Mouse (Mus musculus): ENCODE results near the gene Foxf1.

The Foxf1 gene

DNA sequence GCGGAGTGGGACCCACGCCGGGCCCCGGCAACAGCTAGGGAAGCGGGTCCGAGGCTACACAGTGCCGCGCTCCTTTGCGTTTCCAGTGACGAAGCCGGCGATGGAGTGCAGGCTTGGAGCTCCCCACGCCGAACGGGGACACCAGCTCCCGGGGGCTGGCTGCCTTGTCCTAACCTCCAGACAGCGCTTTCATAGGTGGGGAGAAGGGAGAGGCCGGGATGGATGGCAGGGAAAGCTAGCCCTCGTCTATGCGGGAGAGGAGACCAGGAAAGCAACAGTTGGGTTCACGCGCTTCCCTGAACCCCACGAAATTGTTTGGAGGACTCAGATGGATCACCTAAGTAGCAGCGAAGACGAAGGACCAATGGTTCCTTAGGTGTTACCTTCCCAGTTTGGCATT lies 30.9 kb downstream of the Foxf1 start:
- DNase-seq (ENCODE audit: low spot score): no peak

DNA sequence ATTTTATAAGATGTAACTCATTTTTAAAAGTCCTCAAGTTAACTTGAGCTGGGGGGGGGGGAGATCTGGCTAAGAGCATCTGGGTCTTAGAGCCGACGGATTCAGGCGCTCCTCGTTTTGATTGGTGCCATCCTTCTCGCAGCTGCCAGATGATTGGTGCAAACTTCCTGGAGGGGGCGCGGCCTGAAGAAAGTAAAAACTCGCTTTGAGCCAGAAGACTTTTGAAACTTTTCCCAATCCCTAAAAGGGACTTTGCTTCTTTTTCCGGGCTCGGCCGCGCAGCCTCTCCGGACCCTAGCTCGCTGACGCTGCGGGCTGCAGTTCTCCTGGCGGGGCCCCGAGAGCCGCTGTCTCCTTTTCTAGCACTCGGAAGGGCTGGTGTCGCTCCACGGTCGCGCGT lies 31.8 kb downstream of the Foxf1 start, which contains the start of gene Foxc2:
Gene Foxc2, plus strand, starts transcription at position 224 of the 400 bp plus-strand sequence.
- peak; percentile 87 for DNase-seq (ENCODE audit: low spot score)

DNA sequence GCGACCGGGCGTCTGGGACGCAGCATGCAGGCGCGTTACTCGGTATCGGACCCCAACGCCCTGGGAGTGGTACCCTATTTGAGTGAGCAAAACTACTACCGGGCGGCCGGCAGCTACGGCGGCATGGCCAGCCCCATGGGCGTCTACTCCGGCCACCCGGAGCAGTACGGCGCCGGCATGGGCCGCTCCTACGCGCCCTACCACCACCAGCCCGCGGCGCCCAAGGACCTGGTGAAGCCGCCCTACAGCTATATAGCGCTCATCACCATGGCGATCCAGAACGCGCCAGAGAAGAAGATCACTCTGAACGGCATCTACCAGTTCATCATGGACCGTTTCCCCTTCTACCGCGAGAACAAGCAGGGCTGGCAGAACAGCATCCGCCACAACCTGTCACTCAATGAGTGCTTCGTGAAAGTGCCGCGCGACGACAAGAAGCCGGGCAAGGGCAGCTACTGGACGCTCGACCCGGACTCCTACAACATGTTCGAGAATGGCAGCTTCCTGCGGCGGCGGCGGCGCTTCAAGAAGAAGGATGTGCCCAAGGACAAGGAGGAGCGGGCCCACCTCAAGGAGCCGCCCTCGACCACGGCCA lies 32.5 kb downstream of the Foxf1 start:
- no peak for DNase-seq (ENCODE audit: low spot score)

DNA sequence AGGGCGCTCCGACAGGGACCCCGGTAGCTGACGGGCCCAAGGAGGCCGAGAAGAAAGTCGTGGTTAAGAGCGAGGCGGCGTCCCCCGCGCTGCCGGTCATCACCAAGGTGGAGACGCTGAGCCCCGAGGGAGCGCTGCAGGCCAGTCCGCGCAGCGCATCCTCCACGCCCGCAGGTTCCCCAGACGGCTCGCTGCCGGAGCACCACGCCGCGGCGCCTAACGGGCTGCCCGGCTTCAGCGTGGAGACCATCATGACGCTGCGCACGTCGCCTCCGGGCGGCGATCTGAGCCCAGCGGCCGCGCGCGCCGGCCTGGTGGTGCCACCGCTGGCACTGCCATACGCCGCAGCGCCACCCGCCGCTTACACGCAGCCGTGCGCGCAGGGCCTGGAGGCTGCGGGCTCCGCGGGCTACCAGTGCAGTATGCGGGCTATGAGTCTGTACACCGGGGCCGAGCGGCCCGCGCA lies 33.0 kb downstream of the Foxf1 start:
- DNase-seq (ENCODE audit: low spot score): no peak

DNA sequence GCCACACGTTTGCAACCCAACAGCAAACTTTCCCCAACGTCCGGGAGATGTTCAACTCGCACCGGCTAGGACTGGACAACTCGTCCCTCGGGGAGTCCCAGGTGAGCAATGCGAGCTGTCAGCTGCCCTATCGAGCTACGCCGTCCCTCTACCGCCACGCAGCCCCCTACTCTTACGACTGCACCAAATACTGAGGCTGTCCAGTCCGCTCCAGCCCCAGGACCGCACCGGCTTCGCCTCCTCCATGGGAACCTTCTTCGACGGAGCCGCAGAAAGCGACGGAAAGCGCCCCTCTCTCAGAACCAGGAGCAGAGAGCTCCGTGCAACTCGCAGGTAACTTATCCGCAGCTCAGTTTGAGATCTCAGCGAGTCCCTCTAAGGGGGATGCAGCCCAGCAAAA lies 33.7 kb downstream of the Foxf1 start:
- no peak for DNase-seq (ENCODE audit: low spot score)

DNA sequence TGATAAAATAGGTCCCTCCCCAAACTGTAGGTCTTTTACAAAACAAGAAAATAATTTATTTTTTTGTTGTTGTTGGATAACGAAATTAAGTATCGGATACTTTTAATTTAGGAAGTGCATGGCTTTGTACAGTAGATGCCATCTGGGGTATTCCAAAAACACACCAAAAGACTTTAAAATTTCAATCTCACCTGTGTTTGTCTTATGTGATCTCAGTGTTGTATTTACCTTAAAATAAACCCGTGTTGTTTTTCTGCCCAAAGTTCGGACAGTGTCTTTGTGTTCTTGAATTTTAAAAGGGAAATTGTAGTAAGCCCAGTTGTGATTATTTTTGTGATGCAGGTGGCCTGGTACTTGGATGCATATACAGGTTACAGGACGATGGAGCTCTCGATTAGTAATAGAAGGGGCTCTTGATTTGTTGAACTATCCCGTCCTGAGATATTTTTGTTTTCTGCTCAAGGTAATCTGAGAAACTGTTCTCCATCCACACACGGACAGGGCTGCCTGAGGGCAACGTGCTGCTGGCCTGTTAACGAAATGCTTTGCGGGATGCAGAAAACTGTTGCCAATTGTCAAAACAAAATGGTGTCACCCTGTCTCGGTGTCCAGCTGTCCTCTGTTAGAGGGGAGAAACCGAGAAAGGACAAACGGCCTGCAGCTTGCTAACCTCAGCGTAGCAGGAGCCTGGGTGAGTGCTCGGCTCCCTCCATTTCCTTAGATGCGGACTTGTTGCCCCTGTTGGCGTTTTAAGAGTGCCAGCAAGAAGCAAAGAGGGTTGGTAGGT lies 34.6 kb downstream of the Foxf1 start:
- DNase-seq (ENCODE audit: low spot score): no peak

DNA sequence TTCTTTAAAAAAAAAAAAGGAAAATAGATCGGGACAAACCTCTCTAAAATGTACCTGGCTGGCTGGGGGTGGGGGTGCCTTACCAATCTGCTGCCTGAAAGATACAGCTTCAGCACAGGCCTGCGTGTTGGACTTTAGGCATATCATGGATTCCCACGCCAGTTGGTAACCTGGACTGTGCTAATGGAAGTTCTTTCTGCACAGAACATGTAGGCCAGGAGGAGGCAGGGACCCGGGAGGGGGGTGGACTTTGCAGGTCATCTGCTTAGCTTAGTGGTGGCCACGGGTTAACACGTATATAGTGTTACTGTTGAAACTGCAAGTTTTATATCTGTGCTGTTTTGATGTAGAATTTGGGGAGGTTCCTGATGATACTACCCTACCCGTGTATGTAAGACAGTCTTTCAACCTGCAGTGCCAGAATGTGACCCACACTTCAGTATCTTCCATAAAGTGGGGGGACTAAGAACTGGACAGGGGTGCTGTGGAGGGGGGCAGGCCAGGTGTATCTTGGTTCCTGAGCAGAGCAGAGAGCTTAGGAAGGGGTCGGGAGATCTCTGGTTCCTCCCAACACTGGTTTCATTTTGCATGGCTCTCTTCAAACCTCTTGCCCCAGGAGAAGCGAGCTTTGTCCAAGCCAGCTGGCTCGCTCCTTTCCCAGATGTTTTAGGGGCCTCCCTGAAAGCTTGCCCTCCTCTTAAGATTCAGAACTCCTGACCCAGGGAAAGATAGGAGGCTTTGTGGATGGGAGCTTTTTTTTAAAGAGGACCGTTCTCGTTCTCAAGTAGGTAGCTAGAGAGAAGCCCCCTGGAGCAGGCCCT lies 35.7 kb downstream of the Foxf1 start:
- no peak for DNase-seq (ENCODE audit: low spot score)

DNA sequence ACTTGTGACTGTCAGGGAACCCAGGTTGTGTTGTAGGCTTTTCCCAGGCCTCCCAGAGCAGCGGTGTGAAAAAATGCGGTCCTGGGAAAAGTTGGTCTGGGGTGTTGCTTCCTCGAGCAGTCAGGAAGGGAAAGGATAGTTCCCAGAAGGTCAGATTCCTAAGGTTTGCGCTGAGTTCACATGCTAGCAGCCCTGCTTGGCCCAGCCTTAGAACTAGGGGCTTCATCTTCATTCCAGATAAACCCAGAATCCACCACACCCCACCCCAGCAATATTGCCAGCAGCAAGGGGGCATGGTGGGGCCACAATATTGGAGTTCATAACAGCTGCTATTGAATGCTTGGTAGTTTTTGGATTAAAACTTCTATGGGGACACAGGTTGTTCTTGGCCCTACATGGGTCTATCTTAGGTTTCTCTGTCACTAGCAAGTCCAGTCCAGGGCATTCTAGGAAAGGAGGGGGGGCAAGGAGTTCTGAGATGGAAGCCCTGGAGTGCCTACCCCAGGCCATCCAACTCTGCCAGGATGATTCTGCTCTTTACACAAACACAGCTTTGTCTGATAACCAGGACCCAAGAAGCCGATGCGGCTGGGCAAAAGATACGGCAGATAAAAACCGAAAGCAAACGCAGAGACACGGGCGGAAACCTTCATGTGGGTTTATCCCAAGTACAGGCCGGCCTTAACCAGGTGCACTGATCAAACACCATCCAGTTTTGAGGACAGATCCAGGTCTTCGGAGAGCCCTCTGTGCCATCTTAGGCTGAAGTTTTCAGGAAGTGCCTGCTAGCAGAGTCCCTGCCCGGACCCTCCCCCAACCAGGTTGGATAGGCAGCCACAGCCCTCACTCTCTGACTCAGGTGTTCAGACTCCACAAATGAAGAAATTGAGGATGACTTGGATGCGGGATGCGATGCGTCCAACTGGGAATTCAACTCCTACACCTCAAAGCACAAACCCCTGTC lies 36.6 kb downstream of the Foxf1 start:
- DNase-seq (ENCODE audit: low spot score): no peak

DNA sequence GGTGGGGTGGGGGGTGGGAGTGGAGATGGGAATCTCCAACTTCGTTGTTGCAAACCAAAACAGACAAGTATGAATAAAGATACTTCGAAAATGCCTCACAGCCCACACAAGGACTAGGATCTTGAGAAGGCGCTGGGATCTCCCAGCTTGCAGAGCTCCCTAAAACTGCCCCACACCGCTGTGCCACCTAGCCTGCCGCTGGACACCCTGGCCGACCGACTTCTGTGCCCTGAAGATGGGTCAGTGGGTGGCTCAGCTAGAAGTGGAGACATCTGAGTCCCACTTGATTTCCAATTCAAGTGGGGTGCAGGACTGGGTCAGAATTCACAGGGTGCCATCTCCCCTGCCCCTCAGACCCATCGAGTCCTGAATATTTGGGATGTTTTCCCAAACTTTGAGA lies 37.5 kb downstream of the Foxf1 start:
- no peak for DNase-seq (ENCODE audit: low spot score)

DNA sequence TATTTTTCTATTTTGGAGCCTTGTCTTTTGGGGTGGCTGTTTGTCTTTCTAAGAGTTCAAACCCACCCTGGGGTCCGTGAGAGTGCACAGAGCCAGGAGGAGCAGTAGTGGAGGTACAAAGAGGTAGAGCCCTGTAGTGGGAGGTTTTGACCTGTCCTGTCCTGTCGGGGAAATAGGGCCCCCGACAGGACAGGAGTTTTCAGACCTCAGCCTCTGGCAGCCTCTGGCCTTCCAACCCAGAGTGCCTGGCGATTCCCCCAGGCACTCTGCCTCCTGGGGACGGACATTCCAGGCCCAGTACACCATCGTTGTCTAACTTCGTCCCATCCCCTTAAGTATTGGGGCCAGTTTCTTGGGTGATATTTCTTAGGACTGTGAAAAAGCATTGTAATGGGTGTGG lies 38.2 kb downstream of the Foxf1 start:
- no peak for DNase-seq (ENCODE audit: low spot score)

DNA sequence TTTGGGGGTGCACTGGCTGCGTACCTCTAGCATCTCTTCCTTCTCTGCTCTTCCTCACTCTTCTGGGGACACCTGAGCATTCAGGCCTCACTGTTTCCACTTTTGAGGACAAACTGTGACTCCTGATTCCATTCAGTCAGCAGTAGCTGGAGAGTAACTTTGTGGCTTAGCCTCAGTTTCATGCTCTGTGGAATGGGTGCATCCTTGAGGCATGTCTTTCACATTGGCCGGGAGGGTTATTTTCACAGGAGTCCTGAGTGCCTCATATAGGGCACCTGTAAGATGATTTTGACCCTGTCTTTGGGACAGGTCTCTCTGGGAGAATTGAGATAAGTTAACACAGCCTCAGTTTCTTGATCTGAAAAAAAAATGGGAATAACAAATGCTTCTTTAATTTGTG lies 38.9 kb downstream of the Foxf1 start:
- no peak for DNase-seq (ENCODE audit: low spot score)

DNA sequence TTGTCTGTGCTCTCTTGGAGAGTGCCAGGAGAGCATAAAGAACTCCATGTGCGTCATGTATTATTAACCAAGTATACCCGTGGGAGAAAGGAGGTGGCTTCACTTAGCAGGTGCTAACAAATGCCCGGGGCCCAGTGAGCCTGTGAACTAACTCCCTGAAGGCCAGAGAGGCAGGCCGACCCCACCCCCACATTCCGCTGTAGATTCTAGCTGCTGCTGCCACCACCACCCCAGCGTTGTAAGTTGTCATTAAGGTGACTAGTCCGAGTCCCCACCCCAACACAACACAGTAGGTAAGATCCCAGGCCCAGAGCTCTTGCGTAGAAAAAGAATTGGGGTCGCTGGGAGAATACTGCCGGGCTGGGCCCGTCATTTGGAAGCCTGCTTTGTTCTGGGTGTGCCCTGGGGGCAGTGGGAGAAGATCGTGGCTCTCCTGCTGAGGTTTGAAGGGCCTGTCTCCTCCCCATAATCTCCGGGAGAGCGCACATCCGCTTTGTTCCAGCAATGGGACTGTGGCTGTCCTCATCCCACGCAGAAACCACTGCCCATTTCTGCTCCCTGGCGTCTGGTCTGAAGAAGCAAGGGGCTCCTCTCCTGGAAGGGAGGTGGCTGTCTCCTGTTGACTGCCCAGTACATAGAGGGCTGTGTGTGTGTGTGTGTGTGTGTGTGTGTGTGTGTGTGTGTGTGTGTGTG lies 40.5 kb downstream of the Foxf1 start:
- DNase-seq (ENCODE audit: low spot score): no peak

DNA sequence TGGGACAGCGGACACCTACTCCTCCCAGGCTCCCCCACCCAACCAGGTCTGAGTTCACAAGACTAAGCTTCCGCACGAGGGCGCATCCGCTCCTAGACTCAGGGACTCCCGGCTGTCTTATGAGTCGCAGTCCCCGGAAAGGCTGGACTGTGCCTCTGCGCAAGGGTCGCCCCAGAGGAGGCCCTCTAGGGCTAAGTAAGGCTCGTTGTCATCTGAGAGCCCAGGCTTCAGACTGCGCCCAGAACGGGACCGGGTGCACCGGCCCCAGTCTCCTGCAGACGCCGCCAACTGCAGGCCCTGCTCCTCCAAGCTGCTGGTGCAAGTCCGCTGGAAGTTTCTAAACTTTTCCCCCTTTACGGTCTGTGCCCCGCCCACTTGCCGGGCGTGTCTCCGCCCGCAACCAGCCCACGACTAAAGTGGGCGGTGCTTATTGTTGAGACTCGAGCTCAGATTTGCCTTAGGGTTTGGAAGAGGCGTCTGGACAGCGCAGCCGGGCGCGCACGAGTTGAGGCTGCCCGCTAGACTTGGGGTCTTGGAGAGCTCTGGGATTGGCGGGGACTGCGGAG lies 41.2 kb downstream of the Foxf1 start:
- DNase-seq (ENCODE audit: low spot score): peak; percentile 80

DNA sequence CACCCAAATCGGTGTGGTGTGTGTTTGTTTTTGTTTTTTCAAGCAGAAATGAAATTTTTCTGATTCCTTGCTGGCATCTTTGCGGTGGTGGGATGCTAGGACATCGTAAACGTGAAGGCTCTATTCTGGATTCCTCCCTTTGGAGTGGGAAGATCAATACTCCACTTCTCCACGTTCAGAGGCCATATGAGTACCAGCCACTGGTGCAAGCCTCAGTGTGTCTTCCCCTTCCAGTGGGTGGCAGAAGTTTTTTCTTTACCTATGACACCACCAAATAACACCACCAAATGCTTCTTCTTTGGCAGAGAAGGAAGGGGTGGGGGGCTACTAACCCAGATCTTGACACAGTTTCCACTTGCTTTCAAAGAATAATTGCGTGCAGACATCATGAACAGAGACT lies 42.0 kb downstream of the Foxf1 start:
- no peak for DNase-seq (ENCODE audit: low spot score)

DNA sequence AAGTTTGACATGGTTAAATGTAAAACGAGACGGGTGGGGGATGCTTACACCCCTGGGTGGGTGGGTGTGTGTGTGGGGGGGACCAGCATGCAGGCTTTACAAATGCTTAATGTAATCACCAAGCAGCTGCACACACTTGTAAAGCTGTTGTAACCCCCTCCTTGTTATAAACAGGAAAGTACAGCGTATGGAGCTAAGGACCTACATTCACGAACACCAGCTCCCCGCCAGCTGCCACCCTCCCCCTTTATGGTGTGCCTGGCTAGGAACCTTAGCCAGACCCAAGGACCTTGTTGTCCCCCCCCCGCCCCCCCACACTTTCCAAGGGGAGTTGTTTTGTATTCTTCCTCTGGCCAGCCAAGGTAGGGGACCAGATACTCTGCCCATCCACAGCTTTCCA lies 42.5 kb downstream of the Foxf1 start:
- DNase-seq (ENCODE audit: low spot score): no peak

DNA sequence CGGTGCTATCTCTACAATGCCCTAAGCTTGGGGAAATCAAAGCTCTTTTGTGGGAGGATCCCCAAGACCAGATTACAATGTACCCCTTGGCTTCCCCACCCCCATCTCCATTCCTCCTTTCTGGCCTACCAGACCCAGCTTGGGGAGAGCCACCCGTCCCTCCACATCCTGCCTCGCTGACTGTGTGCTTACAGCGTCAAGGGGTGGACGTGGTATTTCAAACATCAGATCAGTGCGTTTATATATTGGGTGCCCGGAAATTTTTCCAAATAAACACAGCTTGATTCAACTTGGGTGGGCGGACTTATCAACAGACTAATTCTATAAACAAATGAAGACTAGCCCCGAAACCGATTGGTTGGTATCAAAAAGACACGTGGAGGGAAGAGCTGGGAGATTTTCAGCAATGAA lies 43.1 kb downstream of the Foxf1 start:
- no peak for DNase-seq (ENCODE audit: low spot score)

DNA sequence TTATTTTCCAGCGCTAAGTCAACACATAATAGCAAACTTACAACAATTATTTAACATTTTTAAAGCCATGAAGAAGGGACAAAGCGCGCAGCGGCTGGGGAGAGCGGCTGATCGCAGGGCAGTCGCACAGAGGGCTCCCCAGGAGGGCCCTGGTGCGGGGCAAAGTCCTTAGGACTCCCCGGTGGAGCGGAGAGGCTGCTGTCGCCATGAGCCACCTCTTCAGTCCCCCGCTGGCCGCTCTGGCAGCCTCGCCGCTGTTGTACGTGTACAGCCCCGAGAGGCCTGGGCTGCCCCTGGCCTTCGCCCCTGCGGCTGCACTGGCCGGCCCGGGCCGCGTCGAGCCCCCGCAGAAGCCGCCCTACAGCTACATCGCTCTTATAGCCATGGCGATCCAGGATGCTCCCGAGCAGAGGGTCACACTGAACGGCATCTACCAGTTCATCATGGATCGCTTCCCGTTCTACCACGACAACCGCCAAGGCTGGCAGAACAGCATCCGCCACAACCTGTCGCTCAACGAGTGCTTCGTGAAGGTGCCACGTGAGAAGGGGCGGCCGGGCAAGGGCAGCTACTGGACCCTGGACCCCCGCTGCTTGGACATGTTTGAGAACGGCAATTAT lies 43.7 kb downstream of the Foxf1 start, which contains the start of gene Foxl1:
Gene Foxl1, plus strand, starts transcription at position 185 of the 620 bp plus-strand sequence.
- no peak for DNase-seq (ENCODE audit: low spot score)

DNA sequence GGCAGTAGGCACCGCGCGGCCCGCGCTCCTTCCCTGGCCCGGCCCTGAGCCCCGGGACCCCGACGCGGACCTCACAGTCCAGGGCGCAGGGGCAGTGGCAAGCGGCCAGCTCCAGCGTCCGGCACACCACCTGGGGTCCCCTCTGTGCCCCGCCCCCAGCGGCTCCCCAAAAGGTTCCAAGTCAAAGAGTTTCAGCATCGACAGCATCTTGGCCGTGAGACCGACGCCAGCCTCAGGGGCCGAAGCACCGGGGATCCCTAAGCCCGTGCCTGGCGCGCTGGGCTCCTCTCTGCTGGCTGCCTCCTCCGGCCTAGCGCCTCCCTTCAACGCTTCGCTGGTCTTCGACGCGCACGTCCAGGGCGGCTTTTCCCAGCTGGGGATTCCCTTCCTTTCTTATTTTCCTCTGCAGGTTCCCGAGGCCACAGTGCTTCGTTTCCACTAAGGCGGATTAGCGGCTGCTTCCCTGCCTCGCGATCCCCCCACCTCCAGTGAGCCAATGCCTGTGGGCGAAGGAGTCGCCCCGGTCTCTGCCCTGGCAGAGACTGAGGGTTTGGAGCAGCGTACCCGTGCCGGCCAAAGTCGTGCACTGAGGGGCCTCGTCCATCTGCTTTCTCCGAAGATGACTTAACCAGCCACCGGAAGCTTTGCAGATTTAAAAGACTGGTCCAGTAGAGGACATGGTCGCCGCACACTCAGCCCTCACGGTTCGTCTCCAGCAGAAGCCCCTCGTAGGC lies 44.5 kb downstream of the Foxf1 start:
- DNase-seq (ENCODE audit: low spot score): no peak

DNA sequence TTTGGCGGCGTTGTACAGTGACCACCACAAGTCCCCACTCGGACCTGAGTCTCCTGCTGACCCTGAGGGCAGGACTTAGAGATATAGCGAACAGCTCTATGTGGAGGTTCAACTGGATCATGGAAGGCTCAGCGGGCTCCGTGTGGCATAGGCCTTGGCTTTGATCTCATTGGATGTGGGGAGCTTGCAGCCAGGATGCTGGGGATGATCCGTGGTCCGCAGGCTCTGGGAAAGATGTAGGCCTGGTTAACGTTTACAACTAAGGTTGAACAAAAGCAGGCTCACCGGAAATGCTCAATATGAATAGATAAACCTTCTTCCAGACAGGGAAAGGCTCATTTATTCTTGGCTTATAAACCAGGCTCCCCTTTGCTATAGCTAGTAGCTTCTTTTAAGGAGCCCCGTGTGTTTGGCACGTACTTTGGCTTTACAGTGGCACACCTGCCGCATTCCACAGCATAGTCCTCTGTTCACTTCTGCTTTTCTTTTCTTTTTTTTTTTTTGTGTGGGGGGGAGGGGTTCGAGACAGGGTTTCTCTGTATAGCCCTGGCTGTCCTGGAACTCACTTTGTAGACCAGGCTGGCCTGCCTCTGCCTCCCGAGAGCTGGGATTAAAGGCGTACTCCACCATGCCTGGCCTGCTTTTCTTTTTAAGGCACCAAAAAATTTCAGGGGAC lies 45.2 kb downstream of the Foxf1 start:
- no peak for DNase-seq (ENCODE audit: low spot score)

Measured in retina, embryonic 14.5 days (tissue).